Mouse (Mus musculus): Measurements from ENCODE around the gene Lingo1.

The Lingo1 gene

GRCm38 (mm10) chr9:56592639-56593038 is 203.6 kb downstream of the Lingo1 start:
- DNase-seq = no peak

- DNase-seq = no peak
Measured at GRCm38 (mm10) chr9:56591248-56591888, 204.9 kb downstream of the Lingo1 start.

DNA sequence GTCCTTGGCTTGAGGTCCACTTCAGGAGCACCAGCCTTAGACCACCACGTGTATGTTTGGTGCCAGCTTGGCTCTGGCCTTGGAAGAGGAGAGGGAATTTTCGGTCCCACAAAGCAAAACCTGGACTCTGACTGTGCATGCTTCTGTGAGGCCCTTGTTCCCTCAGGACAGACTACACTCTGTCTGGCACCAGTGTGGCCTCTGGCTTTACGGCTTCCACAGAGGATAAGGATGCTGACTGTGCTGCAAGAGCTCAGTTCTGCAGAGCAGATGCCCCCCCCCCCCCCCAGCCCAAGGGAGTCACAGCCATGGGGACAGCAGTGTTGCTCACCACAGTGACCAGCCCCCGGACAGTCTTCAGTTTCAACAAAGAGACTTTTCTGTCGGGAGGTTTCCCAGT is 206.5 kb downstream of the Lingo1 start:
- no peak for DNase-seq

GRCm38 (mm10) chr9:56584043-56584424 is 212.2 kb downstream of the Lingo1 start:
- DNase-seq = no peak

- DNase-seq = no peak
Measured at GRCm38 (mm10) chr9:56583139-56584042, 212.9 kb downstream of the Lingo1 start.

GRCm38 (mm10) chr9:56582628-56583027 is 213.6 kb downstream of the Lingo1 start:
- DNase-seq = no peak

DNA sequence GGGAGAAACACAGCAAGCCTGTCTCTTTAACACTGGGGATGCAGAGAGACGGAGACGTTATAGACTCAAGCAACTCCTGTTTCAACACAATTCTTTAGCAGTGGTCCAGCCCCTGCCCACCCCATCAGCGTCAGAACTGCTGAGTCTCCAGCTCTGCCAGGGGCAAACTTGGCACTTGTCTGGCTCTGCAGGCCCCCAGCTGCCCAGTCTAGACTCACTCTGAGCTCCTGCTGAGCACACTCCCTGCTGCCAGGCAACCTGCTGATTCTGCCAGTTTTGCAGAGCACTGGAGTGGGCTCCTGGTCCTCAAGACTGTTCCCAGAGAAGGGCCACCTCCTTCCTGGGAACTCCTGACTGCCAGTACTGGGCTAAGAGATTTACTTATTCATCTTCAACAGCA is 214.6 kb downstream of the Lingo1 start:
- no peak for DNase-seq

DNA sequence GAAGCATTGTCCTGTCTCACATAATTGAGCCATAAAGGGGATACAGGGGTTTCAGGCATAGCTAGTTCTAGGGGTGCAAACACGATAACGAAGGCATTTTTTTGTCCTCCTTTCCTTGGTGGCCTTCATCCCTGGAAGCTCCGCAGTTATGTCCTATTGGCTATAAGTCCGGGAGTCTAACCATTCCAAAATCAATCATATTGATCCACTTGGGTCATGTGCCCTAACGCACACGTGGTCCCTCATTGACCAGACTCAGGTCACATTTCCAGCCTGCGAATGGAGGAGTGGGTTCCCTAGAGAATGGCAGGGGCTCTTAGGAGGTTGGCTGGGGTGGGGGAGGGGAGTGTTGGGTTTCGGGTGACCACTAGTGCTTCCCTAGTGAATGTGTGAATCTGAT is 215.3 kb downstream of the Lingo1 start:
- no peak for DNase-seq

GRCm38 (mm10) chr9:56580101-56580500 is 216.2 kb downstream of the Lingo1 start:
- no peak for DNase-seq

DNA sequence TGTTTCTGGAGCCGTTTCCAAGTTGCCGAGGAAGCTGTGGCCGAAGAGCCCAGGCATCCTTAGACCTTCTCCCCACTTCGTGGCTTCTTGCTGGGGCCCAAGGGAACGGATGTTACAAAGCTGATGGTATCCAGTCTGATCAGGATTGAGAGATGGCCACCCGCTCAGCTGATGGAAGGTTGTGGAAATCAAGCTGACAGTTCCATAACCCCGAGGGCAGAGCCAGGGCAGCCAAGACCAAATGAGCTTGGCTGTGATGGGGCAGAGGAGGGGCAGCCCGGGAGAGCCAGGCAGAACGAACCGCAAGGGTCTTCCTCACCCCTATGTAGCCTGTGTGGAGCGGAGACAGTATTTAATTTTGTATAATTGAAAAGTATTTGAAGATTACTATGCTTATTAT is 218.9 kb downstream of the Lingo1 start:
- DNase-seq = no peak

GRCm38 (mm10) chr9:56572534-56573479 is 223.5 kb downstream of the Lingo1 start:
- no peak for DNase-seq
